Mouse (Mus musculus): ENCODE data around the gene Srgap3.

DNA sequence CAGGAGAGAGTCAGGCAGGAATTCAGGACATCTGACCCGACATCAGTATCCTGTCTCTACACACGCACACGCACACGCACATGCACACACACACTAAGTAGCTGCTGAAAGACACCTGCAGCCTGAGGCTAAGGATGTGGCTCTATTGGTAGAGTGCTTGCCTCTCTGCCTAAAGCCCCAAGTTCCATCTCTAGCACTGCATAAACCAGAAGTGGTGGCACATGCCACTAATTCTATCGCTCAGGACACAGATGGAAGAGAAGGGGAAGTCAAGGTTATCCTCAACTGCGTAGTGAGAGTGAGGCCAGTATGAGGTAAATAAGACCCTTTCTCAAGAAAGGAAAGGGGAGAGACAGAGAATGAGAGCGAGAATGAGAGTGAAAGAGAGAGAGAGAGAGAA lies 6.8 kb upstream of the Srgap3 start:
- TF ChIP-seq CTCF (IDR thresholded peaks at IDR 0.05) (no peak), EP300 (IDR thresholded peaks at IDR 0.05) (no peak)

Data from lung, postnatal 0 days (tissue).